Mouse (Mus musculus) testis, adult 2 months (tissue): ENCODE data around the gene Dusp2.

Source experiments
- CTCF ChIP-seq: fragments of 200-500 bp; IDR thresholded peaks from 2 replicates; pipeline ENCODE4 v1.5.1; 2012; ENCODE audit warnings: low read depth, mild to moderate bottlenecking, inconsistent platforms, low read length, moderate library complexity; ENCODE audit not compliant: control insufficient read depth, insufficient read depth, insufficient replicate concordance
- POLR2A ChIP-seq: fragments of 200-500 bp; IDR thresholded peaks from 2 replicates; pipeline ENCODE4 v1.6.1; 2012; ENCODE audit warnings: low read depth, mild to moderate bottlenecking, inconsistent platforms, low read length, moderate library complexity; ENCODE audit not compliant: control insufficient read depth

GRCm38 (mm10) chr2:127316431-127316830 is 19.5 kb upstream of the Dusp2 start:
- TF ChIP-seq CTCF (no peak), POLR2A (no peak)
